ENCODE assay signal across 8 mouse cellular contexts in genomic region chr1:56973593-56973950, GRCm38 (mm10). TPM values are rescaled to one million over a fixed set of nuclear protein-coding genes. Genes with fewer than 3 reads are reported as not detected.
A peak's percentile ranks its signal among the peaks of the same experiment; 100 is the strongest.
DNase-seq lines count a peak whose midpoint lies in the region; ATAC-seq and TF ChIP-seq lines count a peak whose summit lies in the region.

No protein-coding gene starts in this region.

- peak overlapping the region; percentile 76 for H3K4me3 ChIP-seq in kidney, embryonic 16.5 days (ENCODE audit: low read length)
- H3K4me3 ChIP-seq in embryonic facial prominence, embryonic 11.5 days (ENCODE audit: low read depth, low read length) = peak overlapping the region; percentile 87
- peak overlapping the region; percentile 75 for H3K4me3 ChIP-seq in intestine, embryonic 15.5 days (replicated peaks)
- peak overlapping the region; percentile 44 for H3K4me3 ChIP-seq in midbrain, postnatal 0 days (ENCODE audit: low read depth, low read length)

- no peak for TF ChIP-seq CTCF in midbrain, postnatal 0 days (IDR thresholded peaks at IDR 0.05)

- H3K4me2 ChIP-seq in kidney, embryonic 16.5 days (replicated peaks; ENCODE audit: low read depth, low read length) = peak overlapping the region; percentile 98
- peak overlapping the region; percentile 97 for H3K4me2 ChIP-seq in embryonic facial prominence, embryonic 11.5 days (ENCODE audit: low read depth, low read length)
- peak overlapping the region; percentile 95 for H3K4me2 ChIP-seq in intestine, embryonic 15.5 days (replicated peaks)
- H3K4me2 ChIP-seq in midbrain, postnatal 0 days (ENCODE audit: low read depth, low read length, poor library complexity, severe bottlenecking) = peak overlapping the region; percentile 98

- H3K9ac ChIP-seq in kidney, embryonic 16.5 days (replicated peaks; ENCODE audit: low read length) = peak overlapping the region; percentile 83
- peak overlapping the region; percentile 97 for H3K9ac ChIP-seq in embryonic facial prominence, embryonic 11.5 days (replicated peaks; ENCODE audit: low read length)
- peak overlapping the region; percentile 75 for H3K9ac ChIP-seq in intestine, embryonic 15.5 days
- 0 out of 2 replicates have a peak overlapping the region, but pooled peaks have one; percentile 13 for H3K9ac ChIP-seq in midbrain, postnatal 0 days (replicated peaks; ENCODE audit: low read length, poor library complexity, severe bottlenecking)

- H3K36me3 ChIP-seq in kidney, embryonic 16.5 days (ENCODE audit: insufficient read depth, low read length) = no peaks in the 10 kb centered on the region
- no peaks in the 10 kb centered on the region for H3K36me3 ChIP-seq in embryonic facial prominence, embryonic 11.5 days (replicated peaks; ENCODE audit: control insufficient read depth, insufficient read depth, low read depth, low read length)
- H3K36me3 ChIP-seq in intestine, embryonic 15.5 days = no peaks in the 10 kb centered on the region
- no peaks in the 10 kb centered on the region for H3K36me3 ChIP-seq in midbrain, postnatal 0 days (ENCODE audit: insufficient read depth, low read length)

- peaks cover 27% of the 10 kb centered on the region for H3K4me1 ChIP-seq in kidney, embryonic 16.5 days (ENCODE audit: insufficient read depth, low read length)
- peaks cover 4% of the 10 kb centered on the region for H3K4me1 ChIP-seq in embryonic facial prominence, embryonic 11.5 days (ENCODE audit: control insufficient read depth, insufficient read depth, low read length)
- peaks cover 26% of the 10 kb centered on the region for H3K4me1 ChIP-seq in intestine, embryonic 15.5 days (replicated peaks)
- peaks cover 12% of the 10 kb centered on the region; the same call in 1 of the 2 replicates for H3K4me1 ChIP-seq in midbrain, postnatal 0 days (ENCODE audit: insufficient read depth, low read length)

- peak; percentile 2; the same call in 1 of the 2 replicates for ATAC-seq in kidney, embryonic 16.5 days (ENCODE audit: low FRiP score, low TSS enrichment)
- no peak for ATAC-seq in embryonic facial prominence, embryonic 11.5 days (replicated peaks; ENCODE audit: insufficient number of reproducible peaks, low FRiP score, low TSS enrichment, low read depth)
- ATAC-seq in intestine, embryonic 15.5 days = peak; percentile 8; the same call in 1 of the 2 replicates
- ATAC-seq in midbrain, postnatal 0 days (ENCODE audit: low FRiP score) = no peak; the same call in 1 of the 2 replicates

- no peak for DNase-seq in kidney, postnatal 25 days
- peak; percentile 66 for DNase-seq in embryonic facial prominence, embryonic 11.5 days (ENCODE audit: low spot score)
- no peak for DNase-seq in midbrain, postnatal 0 days (ENCODE audit: low spot score)
- no peak for DNase-seq in adrenal gland, adult 2 months
- no peak for DNase-seq in retina, postnatal 1 day
- DNase-seq in kidney, postnatal 4 days = no peak

- peak overlapping the region; percentile 81; the same call in 1 of the 2 replicates for H3K27ac ChIP-seq in kidney, embryonic 16.5 days (ENCODE audit: low read length)
- H3K27ac ChIP-seq in embryonic facial prominence, embryonic 11.5 days (replicated peaks; ENCODE audit: low read depth, low read length) = peak overlapping the region; percentile 94
- H3K27ac ChIP-seq in intestine, embryonic 15.5 days = peak overlapping the region; percentile 85
- no peak overlapping the region for H3K27ac ChIP-seq in midbrain, postnatal 0 days (ENCODE audit: low read depth, low read length)

- no peaks in the 10 kb centered on the region for H3K9me3 ChIP-seq in kidney, embryonic 16.5 days (ENCODE audit: low read length)
- no peaks in the 10 kb centered on the region for H3K9me3 ChIP-seq in embryonic facial prominence, embryonic 11.5 days (replicated peaks; ENCODE audit: control insufficient read depth, low read length)
- no peaks in the 10 kb centered on the region for H3K9me3 ChIP-seq in intestine, embryonic 15.5 days
- H3K9me3 ChIP-seq in midbrain, postnatal 0 days (ENCODE audit: low read length) = no peaks in the 10 kb centered on the region

- peaks cover 61% of the 10 kb centered on the region for H3K27me3 ChIP-seq in kidney, embryonic 16.5 days (ENCODE audit: insufficient read depth, low read length)
- H3K27me3 ChIP-seq in embryonic facial prominence, embryonic 11.5 days (ENCODE audit: control insufficient read depth, insufficient read depth, low read length) = peaks cover 32% of the 10 kb centered on the region
- H3K27me3 ChIP-seq in intestine, embryonic 15.5 days (replicated peaks) = peaks cover 38% of the 10 kb centered on the region
- H3K27me3 ChIP-seq in midbrain, postnatal 0 days (ENCODE audit: insufficient read depth, low read length) = peaks cover 68% of the 10 kb centered on the region

- under 1% methylated on average over 16 of the region's 16 CpGs for WGBS in kidney, embryonic 16.5 days
- WGBS in embryonic facial prominence, embryonic 11.5 days = 0% methylated on average over 16 of the region's 16 CpGs
- WGBS in intestine, embryonic 15.5 days = under 1% methylated on average over 16 of the region's 16 CpGs
- WGBS in midbrain, postnatal 0 days = under 1% methylated on average over 16 of the region's 16 CpGs

RNA-seq across cellular contexts. Expression of gene Satb2, which starts 4.9 kb away (rescaled TPM):
- 1.6 and 2.6 TPM in 2 replicates for polyA plus RNA-seq in kidney, embryonic 16.5 days (2015; fragmentation: Nextera tagmentation; extraction: Ambion mirVana)
- polyA plus RNA-seq in embryonic facial prominence, embryonic 11.5 days (2014; fragmentation: Nextera tagmentation; extraction: Ambion mirVana) = 13.1 and 18.4 TPM in 2 replicates
- polyA plus RNA-seq in intestine, embryonic 15.5 days (2015; fragmentation: Nextera tagmentation; extraction: Ambion mirVana) = 2.7 and 2.9 TPM in 2 replicates
- total RNA-seq in midbrain, postnatal 0 days (2014; rRNA removed) = 1.2 TPM in 2 replicates
- polyA plus RNA-seq in midbrain, postnatal 0 days (2015; fragmentation: Nextera tagmentation; extraction: Ambion mirVana) = 0.60 and 0.85 TPM in 2 replicates
- total RNA-seq in adrenal gland, adult 2 months (2021) = 1 to 10 TPM; 2.1 to 2.3 TPM
- polyA plus RNA-seq in adrenal gland, adult 2 months (2012; rRNA removed) = 0.52 and 1.1 TPM in 2 replicates

Comparison
In these comparisons a context has a peak if more than half of its experiments do, and no peak if none do; other contexts are left out.
1. ATAC-seq: peak in kidney, embryonic 16.5 days (single experiment) and intestine, embryonic 15.5 days (single experiment); none in embryonic facial prominence, embryonic 11.5 days (single experiment) and midbrain, postnatal 0 days (single experiment).
2. H3K9ac ChIP-seq: peak in every context shown above with its lines; median percentile 97 in embryonic facial prominence, embryonic 11.5 days; 83 in kidney, embryonic 16.5 days; 75 in intestine, embryonic 15.5 days; 13 in midbrain, postnatal 0 days.
3. Peak in every context shown above with its lines, with median percentiles within 50 percentile points of each other: H3K4me2 ChIP-seq and H3K4me3 ChIP-seq.